In the genomic region with DNA sequence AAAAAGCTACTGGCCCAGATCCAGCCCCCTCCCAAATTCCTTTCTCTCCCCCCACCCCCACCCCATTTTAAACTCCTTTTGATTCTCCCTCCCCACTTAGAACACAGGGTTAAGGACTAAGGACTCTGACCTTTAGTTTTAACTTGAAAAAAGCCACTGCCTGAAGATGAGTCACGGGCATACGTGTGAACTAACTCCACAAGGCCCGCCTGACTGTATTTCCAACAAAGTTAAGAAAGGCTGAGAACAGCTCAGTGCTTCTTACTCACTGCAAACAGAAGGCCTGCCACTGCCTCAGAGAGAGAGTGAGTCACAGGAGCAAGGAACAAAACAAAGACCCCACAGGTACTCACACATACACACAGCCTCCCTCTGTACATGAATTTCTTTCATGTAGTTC, we compare ENCODE assay signal across 8 mouse cellular contexts. TPM values are rescaled to one million over a fixed set of nuclear protein-coding genes. Genes with fewer than 3 reads are reported as not detected.
A peak's percentile ranks its signal among the peaks of the same experiment; 100 is the strongest.
DNase-seq lines count a peak whose midpoint lies in the region; ATAC-seq and TF ChIP-seq lines count a peak whose summit lies in the region.

No protein-coding gene starts in this region.

- H3K9ac ChIP-seq in hindbrain, embryonic 16.5 days (ENCODE audit: low read depth, low read length) = no peak overlapping the region
- no peak overlapping the region for H3K9ac ChIP-seq in hindbrain, embryonic 14.5 days
- no peak overlapping the region for H3K9ac ChIP-seq in embryonic facial prominence, embryonic 11.5 days (replicated peaks; ENCODE audit: low read length)

- peaks cover 9% of the 10 kb centered on the region for H3K4me1 ChIP-seq in hindbrain, embryonic 16.5 days (ENCODE audit: control insufficient read depth, insufficient read depth, low read depth, low read length)
- peaks cover 15% of the 10 kb centered on the region for H3K4me1 ChIP-seq in hindbrain, embryonic 14.5 days (replicated peaks; ENCODE audit: control insufficient read depth, insufficient read depth, low read length)
- H3K4me1 ChIP-seq in embryonic facial prominence, embryonic 11.5 days (ENCODE audit: control insufficient read depth, insufficient read depth, low read length) = peaks cover 3% of the 10 kb centered on the region
- peaks cover 6% of the 10 kb centered on the region; the same call in 1 of the 2 replicates for H3K4me1 ChIP-seq in thymus, adult 2 months (replicated peaks; ENCODE audit: control insufficient read depth, insufficient read depth, low read length)

- TF ChIP-seq CTCF in thymus, adult 2 months (IDR thresholded peaks at IDR 0.05; ENCODE audit: borderline replicate concordance, control insufficient read depth, extremely low read depth, insufficient read depth, low read length, poor library complexity) = no peak

- DNase-seq in hindbrain, embryonic 14.5 days (ENCODE audit: low spot score) = no peak
- DNase-seq in embryonic facial prominence, embryonic 11.5 days (ENCODE audit: low spot score) = peak; percentile 31
- peak; percentile 55 for DNase-seq in kidney, adult 9 months
- peak; percentile 25 to 47 for DNase-seq in right cerebral cortex, postnatal 36 days (ENCODE audit: low spot score in 2 of 2)
- no peak for DNase-seq in thymus, adult 2 months
- no peak for DNase-seq in cerebellum, postnatal 14 days

- H3K9me3 ChIP-seq in hindbrain, embryonic 16.5 days (ENCODE audit: control insufficient read depth, low read length) = no peaks in the 10 kb centered on the region
- no peaks in the 10 kb centered on the region for H3K9me3 ChIP-seq in hindbrain, embryonic 14.5 days (ENCODE audit: control insufficient read depth, low read length)
- H3K9me3 ChIP-seq in embryonic facial prominence, embryonic 11.5 days (replicated peaks; ENCODE audit: control insufficient read depth, low read length) = no peaks in the 10 kb centered on the region

- no peak for TF ChIP-seq POLR2A in thymus, adult 2 months (IDR thresholded peaks at IDR 0.05; ENCODE audit: control insufficient read depth, extremely low read depth, insufficient read depth, low read length, poor library complexity)

- no peak for ATAC-seq in hindbrain, embryonic 16.5 days
- ATAC-seq in hindbrain, embryonic 14.5 days (ENCODE audit: low FRiP score) = no peak
- peak; percentile 76 for ATAC-seq in CD4-positive, CD25-positive, alpha-beta regulatory T cell, adult 4 months
- ATAC-seq in embryonic facial prominence, embryonic 11.5 days (replicated peaks; ENCODE audit: insufficient number of reproducible peaks, low FRiP score, low TSS enrichment, low read depth) = no peak

- no peak overlapping the region for H3K4me2 ChIP-seq in hindbrain, embryonic 16.5 days (ENCODE audit: low read length)
- H3K4me2 ChIP-seq in hindbrain, embryonic 14.5 days (replicated peaks) = no peak overlapping the region
- H3K4me2 ChIP-seq in embryonic facial prominence, embryonic 11.5 days (ENCODE audit: low read depth, low read length) = no peak overlapping the region

- H3K4me3 ChIP-seq in hindbrain, embryonic 16.5 days (ENCODE audit: low read length) = no peak overlapping the region
- no peak overlapping the region for H3K4me3 ChIP-seq in hindbrain, embryonic 14.5 days (replicated peaks; ENCODE audit: low read length)
- no peak overlapping the region for H3K4me3 ChIP-seq in embryonic facial prominence, embryonic 11.5 days (ENCODE audit: low read depth, low read length)
- H3K4me3 ChIP-seq in thymus, adult 2 months (ENCODE audit: control insufficient read depth, insufficient read depth, low read length) = no peak overlapping the region

- H3K27ac ChIP-seq in hindbrain, embryonic 16.5 days (ENCODE audit: low read depth, low read length) = peak overlapping the region; percentile 39
- no peak overlapping the region for H3K27ac ChIP-seq in hindbrain, embryonic 14.5 days
- H3K27ac ChIP-seq in embryonic facial prominence, embryonic 11.5 days (replicated peaks; ENCODE audit: low read depth, low read length) = no peak overlapping the region
- H3K27ac ChIP-seq in thymus, adult 2 months (ENCODE audit: control insufficient read depth, insufficient read depth, low read length) = no peak overlapping the region

- 30% methylated on average over 3 of the region's 3 CpGs for WGBS in hindbrain, embryonic 16.5 days
- 34% methylated on average over 3 of the region's 3 CpGs for WGBS in hindbrain, embryonic 14.5 days
- WGBS in embryonic facial prominence, embryonic 11.5 days = 28% methylated on average over 3 of the region's 3 CpGs
- 56% methylated on average over 3 of the region's 3 CpGs for WGBS in thymus, adult 2 months

- H3K36me3 ChIP-seq in hindbrain, embryonic 16.5 days (ENCODE audit: control insufficient read depth, insufficient read depth, low read length) = no peaks in the 10 kb centered on the region
- H3K36me3 ChIP-seq in hindbrain, embryonic 14.5 days (replicated peaks; ENCODE audit: control insufficient read depth, insufficient read depth) = no peaks in the 10 kb centered on the region
- no peaks in the 10 kb centered on the region for H3K36me3 ChIP-seq in embryonic facial prominence, embryonic 11.5 days (replicated peaks; ENCODE audit: control insufficient read depth, insufficient read depth, low read depth, low read length)
- no peaks in the 10 kb centered on the region for H3K36me3 ChIP-seq in thymus, adult 2 months (ENCODE audit: control insufficient read depth, insufficient read depth, low read length)

- H3K27me3 ChIP-seq in hindbrain, embryonic 16.5 days (replicated peaks; ENCODE audit: control insufficient read depth, insufficient read depth, low read length) = no peaks in the 10 kb centered on the region
- no peaks in the 10 kb centered on the region for H3K27me3 ChIP-seq in hindbrain, embryonic 14.5 days (ENCODE audit: control insufficient read depth, insufficient read depth, low read length)
- H3K27me3 ChIP-seq in embryonic facial prominence, embryonic 11.5 days (ENCODE audit: control insufficient read depth, insufficient read depth, low read length) = no peaks in the 10 kb centered on the region
- H3K27me3 ChIP-seq in thymus, adult 2 months (ENCODE audit: control insufficient read depth, insufficient read depth, low read length) = no peaks in the 10 kb centered on the region

RNA-seq across cellular contexts. Expression of gene Mllt3, which starts 48.6 kb away (rescaled TPM):
- polyA plus RNA-seq in hindbrain, embryonic 16.5 days (2015; fragmentation: Nextera tagmentation; extraction: Ambion mirVana) = 59.0 and 73.4 TPM in 2 replicates
- 68.8 and 72.9 TPM in 2 replicates for polyA plus RNA-seq in hindbrain, embryonic 14.5 days (2014; fragmentation: Nextera tagmentation; extraction: Ambion mirVana)
- 100 to 1,000 TPM; 119 to 131 TPM for polyA plus RNA-seq in CD4-positive, CD25-positive, alpha-beta regulatory T cell, adult 4 months (2017; shearing (Covaris generic))
- polyA plus RNA-seq in embryonic facial prominence, embryonic 11.5 days (2014; fragmentation: Nextera tagmentation; extraction: Ambion mirVana) = 66.2 and 70.4 TPM in 2 replicates
- 11.6 and 14.7 TPM in 2 replicates for polyA plus RNA-seq in thymus, adult 2 months (2012; rRNA removed)

Comparison
In these comparisons a context has a peak if more than half of its experiments do, and no peak if none do; other contexts are left out.
1. DNase-seq: peak in embryonic facial prominence, embryonic 11.5 days (single experiment), kidney, adult 9 months (single experiment) and right cerebral cortex, postnatal 36 days (2 of 2); none in hindbrain, embryonic 14.5 days (single experiment), thymus, adult 2 months (single experiment) and cerebellum, postnatal 14 days (0 of 2).